Mouse (Mus musculus): Measurements from ENCODE around the gene Fam133b.
"Not testable (repeated sequence)": the region's sequence is repeated elsewhere in the genome, so short reads cannot be mapped to it uniquely, and the experiment has no call there.

Gene Fam133b

GRCm38 (mm10) chr5:3600298-3600697 lies 56.7 kb downstream of the Fam133b start:
- DNase-seq = no peak

- DNase-seq = no peak
Measured at GRCm38 (mm10) chr5:3600790-3601189, 57.2 kb downstream of the Fam133b start.

GRCm38 (mm10) chr5:3607114-3607513 lies 63.5 kb downstream of the Fam133b start:
- no peak for DNase-seq

DNA sequence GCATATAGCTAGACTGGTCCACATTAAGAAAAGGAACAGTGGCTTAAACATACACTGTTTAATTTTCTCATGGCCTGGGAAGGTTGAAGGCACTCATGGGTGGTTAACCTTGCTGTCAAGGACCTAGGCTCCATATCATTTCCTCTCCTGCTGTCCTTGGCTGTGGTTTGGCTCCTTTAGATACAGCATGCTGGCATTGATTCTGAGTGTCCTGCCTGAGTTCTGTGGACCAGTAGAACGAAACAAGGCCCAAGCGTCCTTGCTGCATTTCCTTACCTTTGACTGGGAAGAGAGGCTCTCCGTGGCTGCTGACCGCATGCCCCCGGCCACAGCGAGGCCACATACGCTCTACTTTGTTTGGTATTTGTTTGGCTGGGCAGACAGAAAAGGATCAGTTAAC lies 65.6 kb downstream of the Fam133b start:
- no peak for DNase-seq

GRCm38 (mm10) chr5:3611835-3612234 lies 68.2 kb downstream of the Fam133b start:
- DNase-seq = not testable (repeated sequence)

Data from cerebellum, postnatal 14 days (tissue).